Mouse (Mus musculus) left cerebral cortex, postnatal 4 days (tissue): Measurements from ENCODE around the gene Tcl1b4. TPM values are rescaled to one million over a fixed set of nuclear protein-coding genes. Genes with fewer than 3 reads are reported as not detected.
"Not testable (repeated sequence)": the region's sequence is repeated elsewhere in the genome, so short reads cannot be mapped to it uniquely, and the experiment has no call there.

Experiments
- DNase-seq: peaks from one replicate; pipeline ENCODE4 v3.0.0-alpha.2; 2022
- intact Hi-C: fragments of 180-260 bp; cut with DNase I; formaldehyde crosslinking; loops from one replicate; pipeline ENCODE4 v1.15.1; 2025
- total RNA-seq, 2 experiments: library from RNA; stranded (reverse); gene quantifications; 2 replicates each; pipeline ENCODE4 v1.2.3; 2021

Gene Tcl1b4
- not detected for total RNA-seq

DNA sequence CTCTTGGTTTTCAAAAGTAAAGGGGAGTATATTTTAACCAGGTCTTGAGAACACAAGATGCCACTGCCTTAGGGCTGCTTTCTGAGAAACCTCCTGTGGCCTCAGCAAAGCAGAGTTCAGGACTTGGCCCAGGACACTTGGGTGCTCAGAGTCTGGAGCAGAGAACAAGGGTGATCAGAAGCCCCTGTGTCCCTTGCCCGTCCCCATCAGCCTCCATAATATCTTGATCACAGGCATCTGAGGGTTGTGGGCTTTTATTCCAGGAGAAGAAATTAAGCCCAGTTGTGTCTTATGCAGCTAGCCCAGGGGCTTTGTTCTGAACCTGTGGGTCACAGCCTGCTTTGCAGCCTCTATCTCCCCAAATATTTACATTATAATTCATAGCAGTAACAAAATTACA is at the start of gene Tcl1b4:
TSS of gene Tcl1b4 (plus strand) at position 301 of the 400 bp plus-strand sequence.
- DNase-seq, intact Hi-C loops: not testable (repeated sequence)

DNA sequence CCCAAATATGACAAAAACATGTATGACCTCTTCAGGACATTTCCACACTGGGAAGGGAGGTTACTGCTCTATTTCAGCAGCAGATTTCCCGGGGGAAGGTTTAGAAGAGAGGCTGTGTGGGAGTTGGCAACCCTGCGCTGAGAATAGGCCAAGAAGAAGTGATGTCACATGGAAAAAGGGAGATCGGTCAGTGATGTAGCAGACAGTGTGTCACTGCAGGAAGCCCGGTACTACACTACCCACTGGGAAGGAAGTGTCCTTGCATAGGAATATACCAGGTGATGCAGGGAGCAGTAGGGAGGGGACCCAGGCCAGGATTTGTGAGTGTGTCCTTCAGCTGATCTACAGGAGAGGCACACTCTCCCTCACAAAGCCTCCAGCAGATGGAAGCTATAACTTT is 46.5 kb upstream of the Tcl1b4 start:
- intact Hi-C loops, DNase-seq: not testable (repeated sequence)

DNA sequence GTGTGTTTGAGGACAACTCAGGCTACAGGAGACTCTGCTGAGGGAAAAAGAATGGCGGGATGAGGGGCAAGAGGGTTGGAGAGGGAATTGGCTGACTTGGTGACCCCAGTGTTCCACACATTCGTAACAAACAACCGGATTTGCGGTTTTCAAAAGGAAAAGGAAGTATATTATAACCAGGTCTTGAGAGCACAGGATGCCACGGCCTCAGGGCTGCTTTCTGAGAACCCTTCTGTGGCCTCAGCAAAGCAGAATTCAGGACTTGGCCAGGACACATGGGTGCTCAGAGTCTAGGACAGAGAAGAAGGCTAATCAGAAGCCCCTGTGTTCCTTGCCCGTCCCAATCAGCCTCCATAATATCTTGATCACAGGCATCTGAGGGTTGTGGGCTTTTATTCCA is 42.9 kb upstream of the Tcl1b4 start:
- DNase-seq, result no peak
- intact Hi-C loops, result no loop called here

DNA sequence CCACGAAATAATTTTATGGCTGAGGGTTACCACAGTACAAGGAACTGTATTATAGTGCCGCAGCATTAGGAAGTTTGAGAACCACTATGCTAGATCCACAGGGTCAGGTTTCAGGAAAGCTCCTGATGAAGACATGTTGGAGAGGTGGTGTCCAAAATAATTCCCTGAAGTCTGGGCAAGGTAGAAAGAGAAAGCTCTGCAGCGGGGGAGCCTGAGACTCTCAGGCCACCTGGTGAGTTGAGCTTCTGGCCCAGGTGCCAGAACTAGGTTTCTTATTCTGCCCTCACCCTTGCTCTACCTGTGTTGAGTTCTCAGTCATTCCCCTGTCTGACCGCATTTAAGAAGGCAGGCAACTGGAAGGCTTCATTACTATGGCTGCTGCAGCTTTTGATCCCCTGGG is 42.4 kb upstream of the Tcl1b4 start, which contains the start of gene Tcl1b1:
TSS of gene Tcl1b1 (plus strand) at position 301 of the 400 bp plus-strand sequence.
- no peak for DNase-seq
- intact Hi-C loops, result no loop called here

DNA sequence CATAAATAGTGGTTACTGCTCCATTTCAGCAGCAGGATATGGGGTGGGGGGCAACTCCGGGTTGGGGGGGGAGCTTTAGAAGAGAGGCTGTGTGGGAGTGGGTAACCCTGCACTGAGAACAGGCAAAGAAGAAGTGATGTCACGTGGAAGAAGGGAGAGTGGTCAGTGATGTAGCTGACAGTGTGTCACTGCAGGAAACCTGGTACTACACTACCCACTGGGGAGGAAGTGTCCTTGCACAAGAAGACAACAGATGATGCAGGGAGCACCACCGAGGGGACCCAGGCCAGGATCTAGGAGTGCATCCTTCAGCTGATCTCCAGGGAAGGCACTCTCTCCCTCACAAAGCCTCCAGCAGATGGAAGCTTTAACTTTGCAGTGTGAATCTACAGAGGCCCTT is 35.0 kb upstream of the Tcl1b4 start:
- DNase-seq, result no peak
- intact Hi-C loops, result no loop called here

DNA sequence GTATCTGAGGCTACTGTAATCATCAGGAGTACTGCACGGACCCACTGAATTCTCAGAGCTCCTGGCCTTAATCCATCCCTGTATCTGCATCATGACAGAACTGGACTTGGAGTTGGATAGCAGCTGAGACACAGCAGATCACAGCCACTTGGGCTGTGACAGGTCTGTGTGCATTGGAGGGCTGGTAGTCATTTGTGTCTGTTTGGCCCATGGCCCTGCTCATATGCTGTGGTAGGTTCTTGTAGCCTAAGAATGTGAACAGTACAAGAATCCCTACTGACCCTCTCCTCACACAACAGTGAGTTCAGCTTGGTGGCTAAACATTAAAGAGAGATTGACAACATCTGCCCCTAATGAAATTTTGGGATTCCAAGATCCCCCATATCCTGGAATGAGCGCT is 28.4 kb upstream of the Tcl1b4 start:
- no peak for DNase-seq
- intact Hi-C loops, result no loop called here

DNA sequence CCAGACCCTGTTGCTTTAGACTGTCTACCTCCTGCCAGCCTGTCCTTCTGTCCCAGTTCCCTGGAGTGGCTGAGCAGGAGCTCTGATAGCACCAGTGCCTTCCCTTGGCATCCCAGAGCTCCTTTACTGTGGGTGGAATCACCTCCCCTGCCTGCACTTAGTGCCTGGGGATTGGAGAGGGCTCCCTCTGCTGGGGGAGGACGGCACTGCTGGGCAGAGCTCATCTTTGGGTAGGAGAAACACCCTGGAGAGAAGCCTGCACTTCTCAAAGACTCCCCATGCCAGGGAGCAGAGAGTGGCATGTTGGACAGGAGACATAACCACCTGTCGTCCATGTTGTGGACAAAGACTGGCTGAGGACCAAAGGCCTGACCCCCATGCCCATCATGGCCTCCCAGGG is 27.4 kb upstream of the Tcl1b4 start:
- DNase-seq, result peak; percentile 62
- intact Hi-C loops, result not testable (repeated sequence)

DNA sequence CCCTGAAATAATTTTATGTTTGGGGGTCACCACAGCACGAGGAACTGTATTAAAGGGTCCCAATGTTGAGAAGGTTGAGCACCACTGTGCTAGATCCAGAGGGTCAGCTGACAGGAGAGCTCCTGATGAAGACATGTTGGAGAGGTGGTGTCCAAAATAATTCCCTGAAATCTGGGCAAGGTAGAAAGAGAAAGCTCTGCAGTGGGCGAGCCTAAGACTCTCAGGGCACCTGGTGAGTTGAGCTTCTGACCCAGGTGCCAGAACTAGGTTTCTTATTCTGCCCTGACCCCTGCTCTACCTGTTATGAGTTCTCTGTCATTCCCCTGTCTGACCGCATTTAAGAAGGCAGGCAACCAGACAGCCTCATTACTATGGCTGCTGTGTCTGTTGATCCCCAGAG is 25.7 kb upstream of the Tcl1b4 start, which contains the start of gene Tcl1b5:
TSS of gene Tcl1b5 (plus strand) at position 301 of the 400 bp plus-strand sequence.
- DNase-seq, intact Hi-C loops: not testable (repeated sequence)

DNA sequence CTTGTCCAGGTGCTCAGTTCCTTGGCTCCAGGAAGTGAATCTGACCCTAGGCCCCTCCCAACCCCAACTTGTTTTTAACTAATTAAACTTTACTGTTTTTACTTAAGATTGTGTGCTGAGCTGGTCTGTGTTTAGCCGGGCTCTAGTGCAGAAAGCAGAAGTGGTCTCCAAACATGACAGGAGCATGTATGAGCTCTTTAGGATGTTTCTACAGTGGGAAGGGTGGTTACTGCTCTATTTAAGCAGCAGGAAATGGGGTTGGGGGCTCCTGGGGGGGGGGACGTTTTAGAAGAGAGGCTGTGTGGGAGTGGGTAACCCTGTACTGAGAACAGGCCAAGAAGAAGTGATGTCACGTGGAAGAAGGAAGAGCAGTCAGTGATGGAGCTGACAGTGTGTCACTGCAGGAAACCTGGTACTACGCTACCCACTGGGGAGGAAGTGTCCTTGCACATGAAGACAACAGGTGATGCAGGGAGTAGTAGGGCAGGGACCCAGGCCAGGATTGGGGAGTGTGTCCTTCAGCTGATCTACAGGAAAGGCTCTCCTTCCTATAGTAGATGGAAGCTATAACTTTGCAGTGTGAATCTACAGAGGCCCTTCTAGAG is 20.6 kb upstream of the Tcl1b4 start:
- intact Hi-C loops, DNase-seq: not testable (repeated sequence)

DNA sequence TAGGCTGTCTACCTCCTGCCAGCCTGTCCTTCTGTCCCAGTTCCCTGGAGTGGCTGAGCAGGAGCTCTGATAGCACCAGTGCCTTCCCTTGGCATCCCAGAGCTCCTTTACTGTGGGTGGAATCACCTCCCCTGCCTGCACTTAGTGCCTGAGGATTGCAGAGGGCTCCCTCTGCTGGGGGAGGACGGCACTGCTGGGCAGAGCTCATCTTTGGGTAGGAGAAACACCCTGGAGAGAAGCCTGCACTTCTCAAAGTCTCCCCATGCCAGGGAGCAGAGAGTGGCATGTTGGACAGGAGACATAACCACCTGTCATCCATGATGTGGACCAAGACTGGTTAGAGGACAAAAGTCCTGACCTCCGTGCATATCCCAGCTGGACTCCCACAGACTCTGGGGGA is 12.8 kb upstream of the Tcl1b4 start:
- intact Hi-C loops, result not testable (repeated sequence)
- DNase-seq, result peak; percentile 9

DNA sequence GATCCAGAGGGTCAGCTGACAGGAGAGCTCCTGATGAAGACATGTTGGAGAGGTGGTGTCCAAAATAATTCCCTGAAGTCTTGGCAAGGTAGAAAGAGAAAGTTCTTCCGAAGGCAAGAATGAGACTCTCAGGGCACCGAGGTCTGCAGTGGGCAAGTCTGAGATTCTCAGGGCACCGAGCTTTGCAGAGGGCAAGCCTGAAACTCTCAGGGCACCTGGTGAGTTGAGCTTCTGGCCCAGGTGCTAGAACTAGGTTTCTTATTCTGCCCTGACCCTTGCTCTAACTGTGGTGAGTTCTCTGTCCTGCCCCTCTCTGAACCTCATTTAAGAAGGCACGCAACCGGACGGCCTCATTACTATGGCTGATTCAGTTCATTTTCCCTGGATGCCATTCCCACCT is 11.0 kb upstream of the Tcl1b4 start, which contains the start of gene Tcl1b3:
TSS of gene Tcl1b3 (plus strand) at position 301 of the 400 bp plus-strand sequence.
- intact Hi-C loops, DNase-seq: not testable (repeated sequence)

DNA sequence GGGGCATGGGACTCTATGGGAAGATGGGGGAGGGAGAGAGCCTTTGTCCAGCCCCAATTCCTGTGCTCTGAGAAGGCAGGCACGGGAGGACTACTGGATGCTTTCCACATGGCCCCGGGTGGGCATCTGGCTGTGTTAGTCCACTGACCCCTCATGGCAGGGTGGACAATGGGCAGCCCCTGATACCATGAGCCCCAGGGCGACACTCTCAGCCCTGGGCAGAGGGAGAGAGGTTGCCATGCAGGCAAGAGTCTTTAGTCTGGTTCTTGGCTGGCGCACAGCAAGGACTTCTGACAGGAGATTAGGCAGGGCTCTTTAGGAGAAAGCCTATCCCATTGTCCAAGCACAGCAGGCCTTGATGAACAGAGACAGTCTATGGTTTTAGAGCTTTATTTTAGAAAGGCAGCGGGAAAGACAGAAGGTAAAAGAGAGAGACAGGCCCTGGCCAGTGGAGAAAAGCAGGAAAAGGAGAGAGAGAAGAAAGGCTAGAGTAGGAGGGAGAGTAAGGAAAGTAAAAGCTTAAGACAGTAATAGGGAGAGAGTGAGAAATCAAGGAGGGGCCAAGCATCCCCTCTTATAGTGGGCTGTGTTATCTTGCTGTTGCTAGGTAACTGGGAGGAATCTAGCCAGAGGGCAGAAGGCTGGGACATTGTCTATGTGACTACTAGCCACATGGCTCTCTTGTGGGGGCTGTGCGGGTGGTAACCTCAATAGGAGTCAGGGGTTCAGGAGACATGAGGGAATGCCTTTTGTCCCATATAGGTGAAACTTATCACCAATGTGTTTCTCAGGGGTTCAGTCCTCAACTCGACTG is 1.9 kb upstream of the Tcl1b4 start:
- intact Hi-C loops, result not testable (repeated sequence)

DNA sequence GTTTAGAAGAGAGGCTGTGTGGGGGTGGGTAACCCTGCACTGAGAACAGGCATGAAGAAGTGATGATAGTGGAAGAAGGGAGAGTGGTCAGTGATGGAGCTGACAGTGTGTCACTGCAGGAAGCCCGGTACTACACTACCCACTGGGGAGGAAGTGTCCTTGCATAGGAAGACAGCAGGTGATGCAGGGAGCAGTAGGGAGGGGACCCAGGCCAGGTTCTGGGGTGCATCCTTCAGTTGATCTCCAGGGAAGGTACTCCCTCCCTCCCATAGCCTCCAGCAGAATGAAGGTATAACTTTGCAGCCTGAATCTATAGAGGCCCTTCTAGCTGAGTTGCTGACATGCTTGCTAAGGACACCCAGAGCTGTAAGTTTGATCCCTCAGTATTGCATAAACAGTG is 5.3 kb downstream of the Tcl1b4 start:
- DNase-seq, result no peak
- intact Hi-C loops, result no loop called here

More for the DNA sequence above, 1.9 kb upstream of the Tcl1b4 start:
- not testable (repeated sequence) for DNase-seq

DNA sequence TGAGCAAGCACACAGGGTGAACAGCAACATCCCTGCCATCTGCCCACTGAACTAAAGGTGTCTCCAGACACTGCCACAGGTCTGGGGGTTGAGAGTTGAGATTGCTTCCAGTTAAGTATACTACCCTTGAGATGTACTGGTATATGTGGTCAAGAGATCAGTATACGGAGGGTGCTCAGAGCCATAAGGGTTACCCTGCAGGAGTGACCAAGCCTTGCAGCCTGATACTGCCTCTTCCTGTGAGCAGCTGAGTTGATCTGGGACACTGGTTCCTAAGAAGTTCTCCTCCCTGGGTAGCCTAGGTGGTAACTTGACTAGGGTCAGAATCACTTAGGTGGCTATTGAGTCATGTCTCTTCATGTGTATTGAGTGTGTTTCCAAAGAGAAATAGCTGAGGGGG is 6.7 kb downstream of the Tcl1b4 start:
- intact Hi-C loops, result no loop called here
- no peak for DNase-seq

DNA sequence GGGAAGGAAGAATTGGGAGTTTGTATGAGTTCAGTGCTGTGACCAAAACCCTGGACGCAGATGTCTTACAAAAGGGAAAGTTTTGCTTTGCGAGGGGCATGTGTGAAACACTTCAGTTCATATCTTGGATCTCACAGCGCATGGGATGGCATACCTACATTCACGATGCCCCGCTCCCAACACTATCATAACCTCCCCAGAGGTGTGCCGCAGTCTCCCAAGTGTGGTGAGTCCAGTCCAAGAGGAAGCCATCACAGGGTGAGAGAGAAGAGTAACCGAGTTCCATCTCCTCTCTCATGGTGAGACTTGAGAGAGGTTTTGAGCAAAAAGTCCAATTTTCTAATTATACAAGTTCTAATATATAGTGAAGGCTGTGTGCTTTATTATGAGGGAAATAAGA is 7.5 kb downstream of the Tcl1b4 start:
- intact Hi-C loops, result no loop called here
- no peak for DNase-seq

DNA sequence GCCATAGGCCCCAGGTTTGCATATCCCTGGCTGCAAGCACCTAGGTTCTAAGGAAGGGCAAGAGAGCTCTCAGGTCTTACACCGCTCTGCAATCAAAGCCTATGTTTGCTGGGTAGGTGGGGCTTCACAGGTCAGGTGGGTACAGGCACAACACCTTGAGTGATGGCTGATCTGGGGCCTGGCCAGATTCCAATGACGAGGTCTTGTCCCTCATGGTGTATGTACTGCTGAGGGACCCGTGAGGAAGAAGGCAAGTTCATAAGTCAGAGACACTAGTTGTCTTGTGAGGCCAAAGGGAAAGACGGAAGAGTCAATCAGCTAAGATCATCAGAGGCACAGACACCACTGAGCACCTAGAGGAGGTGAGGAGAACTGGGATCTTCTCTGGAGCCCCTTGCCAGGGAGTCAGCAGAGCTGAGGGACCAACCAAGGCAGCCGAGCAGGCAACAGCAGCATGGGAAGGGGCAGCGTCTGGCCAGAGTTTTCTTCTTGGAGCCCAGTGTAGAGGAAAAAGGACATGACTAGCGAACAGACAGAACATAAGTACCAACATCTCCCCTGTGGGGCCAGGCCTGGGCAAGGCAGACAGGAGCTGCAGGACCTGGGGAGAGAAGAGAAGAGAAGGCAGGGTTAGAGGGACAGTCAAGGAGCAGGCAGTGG is 15.5 kb downstream of the Tcl1b4 start:
- intact Hi-C loops, result no loop called here

DNA sequence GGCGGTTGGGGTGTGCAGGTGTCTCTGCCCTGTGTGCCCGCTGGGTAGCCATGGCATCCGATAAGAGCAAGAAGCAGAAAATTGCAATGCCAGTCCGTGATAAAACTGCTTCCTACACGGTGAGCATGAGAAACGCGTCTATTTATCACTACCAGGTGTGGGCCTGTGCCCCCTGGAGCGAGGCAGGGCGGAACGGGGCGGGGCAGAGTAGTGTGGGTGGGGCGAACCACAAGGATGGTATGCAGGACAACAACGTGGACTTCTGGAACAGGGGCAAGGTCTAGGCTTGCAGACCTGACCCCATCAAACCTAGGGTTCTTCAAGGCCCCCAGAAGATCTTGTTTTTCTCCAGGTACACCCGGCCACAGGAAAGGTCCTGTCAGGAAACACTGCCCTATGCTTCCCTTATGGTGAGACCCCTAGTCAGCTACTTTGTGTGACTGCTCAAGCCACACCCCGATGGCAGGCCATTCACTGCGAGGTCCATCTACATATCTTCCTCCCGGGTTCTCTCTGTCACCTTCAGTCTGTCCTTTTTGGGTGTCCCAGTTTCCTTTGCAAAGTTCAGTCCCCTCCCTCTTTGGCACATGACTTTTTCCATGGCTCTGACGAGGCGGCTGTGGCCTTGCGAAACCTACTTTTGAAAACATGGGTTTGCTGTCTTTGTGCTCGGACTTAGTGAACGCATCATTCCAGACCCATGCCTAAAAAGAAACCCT is 21.0 kb downstream of the Tcl1b4 start, which contains the start of gene Tcl1:
TSS of gene Tcl1 (minus strand) at position 193 of the 719 bp plus-strand sequence.
- DNase-seq, result no peak
- intact Hi-C loops, result no loop called here

More for the DNA sequence above, 15.5 kb downstream of the Tcl1b4 start:
- no peak for DNase-seq

DNA sequence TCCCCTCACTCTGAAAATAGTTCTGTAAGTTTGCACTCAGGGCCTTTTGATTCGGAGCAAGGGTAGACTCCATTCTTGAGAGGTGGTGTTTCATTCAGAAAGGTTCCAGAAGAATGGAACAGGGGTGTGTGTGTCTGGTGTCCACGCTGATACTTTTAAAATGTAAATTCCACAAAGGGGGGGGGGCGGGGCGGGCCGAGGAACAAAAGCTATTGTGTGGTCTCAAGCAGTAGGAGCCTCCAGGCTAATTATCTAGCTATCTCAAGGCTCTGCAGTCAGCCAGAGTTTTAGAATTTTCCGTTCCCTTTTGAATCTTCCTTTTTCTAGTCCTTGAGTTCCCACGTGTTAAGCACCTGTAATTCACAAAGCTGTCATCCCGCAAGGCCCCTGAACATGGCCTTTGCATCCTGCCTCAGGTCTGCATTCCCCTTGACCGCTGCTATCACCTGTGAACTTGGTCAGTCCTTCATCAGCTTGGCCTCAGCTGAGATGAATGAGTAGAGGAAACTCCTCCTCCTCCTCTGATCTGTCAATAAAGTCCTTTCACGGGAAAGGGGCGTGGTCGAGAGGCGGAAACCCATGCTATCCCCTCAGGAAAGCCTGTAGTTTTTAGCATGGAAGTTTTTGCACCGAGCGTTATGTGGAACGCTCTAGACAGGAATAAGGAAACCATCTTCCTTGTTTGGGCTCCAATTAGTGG is 23.0 kb downstream of the Tcl1b4 start:
- DNase-seq, result no peak
- intact Hi-C loops, result no loop called here

DNA sequence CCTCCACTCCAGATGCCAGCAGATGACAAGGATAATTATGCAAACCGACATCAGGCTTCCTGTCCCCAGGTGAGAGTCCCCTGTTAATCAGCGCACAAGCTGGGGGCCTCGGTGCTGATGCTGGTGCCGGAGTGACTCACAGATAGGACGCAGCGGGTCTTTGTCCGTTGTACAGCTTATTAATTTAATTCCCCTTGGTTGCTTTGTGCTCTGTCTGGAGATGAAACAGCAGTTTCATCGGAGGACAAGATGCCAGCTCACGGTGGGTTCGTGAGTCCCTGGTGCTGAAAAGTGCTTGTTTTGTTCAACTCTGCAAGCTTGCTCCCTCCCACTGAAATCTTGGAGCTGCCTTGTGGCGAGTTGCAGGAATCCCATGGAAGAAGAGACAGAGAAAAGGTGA is 32.6 kb downstream of the Tcl1b4 start:
- intact Hi-C loops, result no loop called here
- no peak for DNase-seq

DNA sequence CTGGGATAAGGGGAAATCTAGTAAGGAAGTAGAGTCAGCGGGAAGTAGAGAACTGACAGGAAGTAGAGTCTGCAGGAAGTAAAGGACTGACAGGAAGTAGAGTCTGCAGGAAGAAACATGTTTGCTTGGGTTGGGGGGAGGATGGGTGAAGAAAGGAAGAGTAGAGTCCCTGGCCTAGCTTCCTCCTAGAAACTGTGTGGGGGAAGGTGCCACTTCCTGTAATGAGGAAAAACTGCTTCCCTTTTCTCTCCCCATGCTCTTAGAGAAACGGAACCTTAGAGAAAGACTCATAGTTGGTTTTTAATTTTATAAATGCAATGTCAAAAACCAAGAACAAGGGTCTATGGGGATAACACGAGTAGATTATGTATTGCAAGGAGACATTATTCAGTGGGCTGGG is 33.3 kb downstream of the Tcl1b4 start:
- intact Hi-C loops, result no loop called here
- no peak for DNase-seq
